Mouse (Mus musculus) small intestine, adult 2 months (tissue): ENCODE measurements around the gene Kctd19.

Experiments
- CTCF ChIP-seq: fragments of 200-500 bp; IDR thresholded peaks from 2 replicates; pipeline ENCODE4 v1.5.1; 2012; ENCODE audit warnings: low read depth, mild to moderate bottlenecking, control low read depth, inconsistent platforms, low read length, moderate library complexity, mixed read lengths; ENCODE audit not compliant: insufficient replicate concordance, insufficient read length; ENCODE audit errors: extremely low read depth
- POLR2A ChIP-seq: fragments of 200-500 bp; IDR thresholded peaks from 2 replicates; pipeline ENCODE4 v1.6.1; 2012; ENCODE audit warnings: low read depth, mild to moderate bottlenecking, control low read depth, inconsistent platforms, low read length, moderate library complexity

DNA sequence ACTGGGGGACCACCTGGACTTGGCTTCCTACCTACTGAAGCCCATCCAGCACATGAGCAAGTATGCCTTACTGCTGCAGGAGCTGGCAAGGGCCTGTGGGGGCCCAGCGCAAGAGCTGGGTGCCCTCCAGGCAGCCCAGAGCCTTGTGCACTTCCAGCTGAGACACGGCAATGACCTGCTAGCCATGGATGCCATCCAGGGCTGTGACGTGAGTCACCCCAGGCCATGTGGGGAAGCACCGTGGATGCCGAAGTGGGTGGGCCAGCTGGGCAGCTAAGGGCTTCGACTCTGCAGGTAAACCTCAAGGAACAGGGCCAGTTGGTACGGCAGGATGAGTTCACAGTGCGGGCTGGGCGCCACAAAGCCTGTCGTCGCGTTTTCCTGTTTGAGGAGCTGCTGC is 33.0 kb downstream of the Kctd19 start:
- no peak for TF ChIP-seq POLR2A
- no peak for TF ChIP-seq CTCF
